In genomic region chr13:36116520-36117142, GRCm38 (mm10) we compare ENCODE assay signal across 8 mouse cellular contexts. TPM values are rescaled to one million over a fixed set of nuclear protein-coding genes. Genes with fewer than 3 reads are reported as not detected.
A peak's percentile ranks its signal among the peaks of the same experiment; 100 is the strongest.
DNase-seq lines count a peak whose midpoint lies in the region; ATAC-seq and TF ChIP-seq lines count a peak whose summit lies in the region.

No protein-coding gene starts in this region.

- 5% methylated on average over 21 of the region's 21 CpGs for WGBS in heart, postnatal 0 days
- WGBS in lung, adult 2 months: 9% methylated on average over 21 of the region's 21 CpGs

- no peak for TF ChIP-seq CTCF in CH12.LX (conservative IDR thresholded peaks at IDR 0.05 in 1 of 2, IDR thresholded peaks at IDR 0.05 in 1 of 2; ENCODE audit: low read depth in 2 of 2, low read length in 2 of 2)
- TF ChIP-seq CTCF in heart, postnatal 0 days (IDR thresholded peaks at IDR 0.05; ENCODE audit: low read depth): no peak
- TF ChIP-seq CTCF in layer of hippocampus, adult 2 months (conservative IDR thresholded peaks at IDR 0.05): no peak
- no peak for TF ChIP-seq CTCF in lung, adult 2 months (IDR thresholded peaks at IDR 0.05; ENCODE audit: insufficient read depth, low read length)

- DNase-seq in CH12.LX (ENCODE audit: extremely low read depth): peak; percentile 56
- peak; percentile 33 for DNase-seq in heart, postnatal 0 days (ENCODE audit: low spot score)
- DNase-seq in layer of hippocampus, adult 2 months (ENCODE audit: low spot score in 2 of 2): peak in 1 of 2 experiments; percentile 16
- DNase-seq in lung, adult 2 months: peak; percentile 54
- peak; percentile 20 for DNase-seq in ovary, adult 18-20 months (ENCODE audit: low spot score)
- DNase-seq in thymus, postnatal 0 days (ENCODE audit: low spot score): peak; percentile 27

- in situ Hi-C loops in CH12.LX (cut with MboI; ENCODE audit: low pct_ligation_motif_present, low pct_unique_long_range_greater_than_20kb, low sequenced_read_pairs): loop anchor here (10.0 kb wide), 1 partner anchor 92 kb away; no protein-coding TSS in a partner anchor

- TF ChIP-seq RAD21 in CH12.LX (IDR thresholded peaks at IDR 0.05; ENCODE audit: low read depth, low read length): no peak

- no peaks in the 10 kb centered on the region for H3K9me3 ChIP-seq in CH12.LX (replicated peaks; ENCODE audit: low read length)
- no peaks in the 10 kb centered on the region for H3K9me3 ChIP-seq in heart, postnatal 0 days (replicated peaks; ENCODE audit: control insufficient read depth, low read length)

- peak overlapping the region; percentile 59 to 91 (median 80) for H3K4me3 ChIP-seq in CH12.LX (replicated peaks in 1 of 3; ENCODE audit: low read depth in 2 of 3, low read length in 2 of 3, poor library complexity in 1 of 3)
- H3K4me3 ChIP-seq in brown adipose tissue, adult 24 weeks (ENCODE audit: insufficient read depth, low read depth, low read length): peak overlapping the region; percentile 73
- peak overlapping the region; percentile 90 for H3K4me3 ChIP-seq in heart, postnatal 0 days (ENCODE audit: low read depth, low read length)
- H3K4me3 ChIP-seq in layer of hippocampus, adult 2 months: peak overlapping the region; percentile 90
- H3K4me3 ChIP-seq in lung, adult 2 months (replicated peaks; ENCODE audit: extremely low read depth, low read depth, low read length): peak overlapping the region; percentile 85

- no peak for TF ChIP-seq POLR2A in CH12.LX (IDR thresholded peaks at IDR 0.05; ENCODE audit: low read depth, low read length)
- TF ChIP-seq POLR2A in lung, adult 2 months (IDR thresholded peaks at IDR 0.05; ENCODE audit: borderline replicate concordance, extremely low read depth, low read depth, low read length): no peak

- no peak overlapping the region for H3K27ac ChIP-seq in CH12.LX (ENCODE audit: insufficient read depth, low read depth)
- no peak overlapping the region for H3K27ac ChIP-seq in brown adipose tissue, adult 24 weeks (replicated peaks; ENCODE audit: low read depth, low read length)
- H3K27ac ChIP-seq in heart, postnatal 0 days (ENCODE audit: low read depth): peak overlapping the region; percentile 99
- peak overlapping the region; percentile 99 for H3K27ac ChIP-seq in layer of hippocampus, adult 2 months

- H3K9ac ChIP-seq in CH12.LX (ENCODE audit: insufficient read depth, low read depth): peak overlapping the region; percentile 80
- peak overlapping the region; percentile 81 for H3K9ac ChIP-seq in heart, postnatal 0 days (replicated peaks; ENCODE audit: low read depth, low read length)

- H3K4me1 ChIP-seq in CH12.LX (ENCODE audit: control insufficient read depth in 1 of 2, insufficient read depth in 2 of 2): peaks cover 8 to 61% of the 10 kb centered on the region in 2 experiments; a peak in 3 of 4 replicates
- H3K4me1 ChIP-seq in brown adipose tissue, adult 24 weeks (ENCODE audit: control insufficient read depth, insufficient read depth, insufficient read length, low read length): 0 out of 2 replicates have a peak, but pooled peaks cover 5% of the 10 kb centered on the region
- H3K4me1 ChIP-seq in heart, postnatal 0 days (ENCODE audit: control insufficient read depth, insufficient read depth): 0 out of 2 replicates have a peak, but pooled peaks cover 12% of the 10 kb centered on the region
- peaks cover 6% of the 10 kb centered on the region for H3K4me1 ChIP-seq in lung, adult 2 months (ENCODE audit: control insufficient read depth, insufficient read depth, low read length)

- peak; percentile 53 for ATAC-seq in erythroid progenitor cell, adult 5-6 weeks (replicated peaks; ENCODE audit: low FRiP score, poor library complexity, severe bottlenecking)
- ATAC-seq in heart, postnatal 0 days (ENCODE audit: insufficient read depth, low read depth): no peak; the same call in 1 of the 2 replicates

- H3K79me2 ChIP-seq in CH12.LX (replicated peaks; ENCODE audit: control insufficient read depth, extremely low read depth, insufficient read depth, poor library complexity, severe bottlenecking): peaks cover 15% of the 10 kb centered on the region

- H3K36me3 ChIP-seq in CH12.LX (replicated peaks in 1 of 2; ENCODE audit: control insufficient read depth in 1 of 2, insufficient read depth in 1 of 2, low read length in 1 of 2): peaks cover 0 to 6% of the 10 kb centered on the region in 2 experiments
- no peaks in the 10 kb centered on the region for H3K36me3 ChIP-seq in heart, postnatal 0 days (replicated peaks; ENCODE audit: control insufficient read depth, insufficient read depth, low read length)

- H3K27me3 ChIP-seq in CH12.LX (replicated peaks): no peaks in the 10 kb centered on the region
- H3K27me3 ChIP-seq in heart, postnatal 0 days (ENCODE audit: control insufficient read depth, insufficient read depth, low read length): no peaks in the 10 kb centered on the region

- dilution Hi-C loops in CH12.LX (cut with MboI; ENCODE audit: extremely low pct_ligation_motif_present, extremely low pct_unique_long_range_greater_than_20kb, low sequenced_read_pairs): no loop called here

- peak overlapping the region; percentile 92 for H3K4me2 ChIP-seq in CH12.LX (ENCODE audit: insufficient read depth, low read depth, poor library complexity, severe bottlenecking)
- H3K4me2 ChIP-seq in heart, postnatal 0 days (ENCODE audit: low read depth, low read length): peak overlapping the region; percentile 87

- no peak for TF ChIP-seq EP300 in CH12.LX (IDR thresholded peaks at IDR 0.05; ENCODE audit: low read length)
- no peak for TF ChIP-seq EP300 in heart, postnatal 0 days (IDR thresholded peaks at IDR 0.05; ENCODE audit: low read depth)

TF ChIP-seq in CH12.LX, 34 proteins besides CTCF, POLR2A, EP300 and RAD21 (continues in another document):
- TF ChIP-seq MXI1 (IDR thresholded peaks at IDR 0.05; ENCODE audit: low read depth, low read length) (peak; percentile 82), ZMIZ1 (IDR thresholded peaks at IDR 0.05; ENCODE audit: low read depth, low read length) (no peak), ZNF384 (IDR thresholded peaks at IDR 0.05; ENCODE audit: low read depth, low read length) (no peak), KAT2A (IDR thresholded peaks at IDR 0.05; ENCODE audit: insufficient replicate concordance, low read length) (no peak), MYC (IDR thresholded peaks at IDR 0.05; ENCODE audit: low read depth, low read length) (peak; percentile 69), NELFE (IDR thresholded peaks at IDR 0.05; ENCODE audit: low read depth, low read length) (no peak), CHD1 (IDR thresholded peaks at IDR 0.05; ENCODE audit: low read depth, low read length) (no peak), JUND (conservative IDR thresholded peaks at IDR 0.05; ENCODE audit: low read depth, low read length) (no peak), ELF1 (IDR thresholded peaks at IDR 0.05; ENCODE audit: low read depth, low read length) (no peak), MEF2A (IDR thresholded peaks at IDR 0.05; ENCODE audit: borderline replicate concordance, low read depth, low read length) (no peak), POLR2AphosphoS2 (IDR thresholded peaks at IDR 0.05; ENCODE audit: low read depth, low read length) (no peak), MAX (IDR thresholded peaks at IDR 0.05; ENCODE audit: low read length) (peak; percentile 66), PAX5 (IDR thresholded peaks at IDR 0.05; ENCODE audit: low read length) (no peak), HCFC1 (IDR thresholded peaks at IDR 0.05; ENCODE audit: low read depth, low read length) (no peak), ZC3H11A (IDR thresholded peaks at IDR 0.05; ENCODE audit: low read depth, low read length) (no peak), RCOR1 (conservative IDR thresholded peaks at IDR 0.05; ENCODE audit: low read depth, low read length) (no peak), TCF12 (IDR thresholded peaks at IDR 0.05; ENCODE audit: low read depth, low read length) (no peak), SMC3 (IDR thresholded peaks at IDR 0.05; ENCODE audit: low read depth, low read length) (no peak), USF2 (conservative IDR thresholded peaks at IDR 0.05; ENCODE audit: low read depth, low read length) (0 out of 2 replicates have a peak, but pooled peaks have one; percentile 13), NRF1 (IDR thresholded peaks at IDR 0.05; ENCODE audit: low read depth, low read length) (no peak), IRF4 (IDR thresholded peaks at IDR 0.05; ENCODE audit: low read depth, low read length) (no peak), UBTF (IDR thresholded peaks at IDR 0.05; ENCODE audit: low read depth, low read length) (no peak), E2F4 (IDR thresholded peaks at IDR 0.05; ENCODE audit: insufficient replicate concordance, low read depth, low read length) (no peak)

RNA-seq across cellular contexts. Expression of gene Fars2, which starts 0.6 kb away (rescaled TPM):
- 36.9 and 46.4 TPM in 2 replicates for total RNA-seq in CH12.LX (2012; rRNA removed)
- 29.8 and 30.2 TPM in 2 replicates for total RNA-seq in CH12.LX (2014; rRNA removed)
- polyA plus RNA-seq in CH12.LX (2012; ENCODE audit: insufficient read length, low read depth): 38.3 and 47.7 TPM in 2 replicates
- 91.4 and 117 TPM in 2 replicates for polyA plus RNA-seq in brown adipose tissue, adult 24 weeks (2012; ENCODE audit: insufficient read depth, insufficient read length, missing spikeins)
- total RNA-seq in erythroid progenitor cell, adult 5-6 weeks (2015; ENCODE audit: low replicate concordance): 21.3 and 23.5 TPM in 2 replicates
- 35.8 and 44.8 TPM in 2 replicates for total RNA-seq in erythroid progenitor cell, adult 5-6 weeks (2017; ENCODE audit: low replicate concordance)
- 54.8 and 96.9 TPM in 2 replicates for total RNA-seq in heart, postnatal 0 days (2014; rRNA removed; ENCODE audit: low replicate concordance)
- 77.0 and 78.9 TPM in 2 replicates for polyA plus RNA-seq in heart, postnatal 0 days (2015; fragmentation: Nextera tagmentation; extraction: Ambion mirVana)
- 10 to 100 TPM; 33.7 to 42.4 TPM for total RNA-seq in layer of hippocampus, adult 2 months (2021)
- 25.1 and 34.9 TPM in 2 replicates for polyA plus RNA-seq in lung, adult 2 months (2012; rRNA removed)
- 38.1 and 43.7 TPM in 2 replicates for polyA plus RNA-seq in thymus, postnatal 0 days (2015; fragmentation: Nextera tagmentation; extraction: Ambion mirVana)

RNA-seq across cellular contexts. Expression of gene Lyrm4, which starts 0.7 kb away (rescaled TPM):
- total RNA-seq in CH12.LX (2012; rRNA removed) (10.9 and 12.2 TPM in 2 replicates), CH12.LX (2014; rRNA removed) (27.0 and 28.8 TPM in 2 replicates)
- 24.1 and 26.3 TPM in 2 replicates for polyA plus RNA-seq in CH12.LX (2012; ENCODE audit: insufficient read length, low read depth)
- polyA plus RNA-seq in brown adipose tissue, adult 24 weeks (2012; ENCODE audit: insufficient read depth, insufficient read length, missing spikeins): 11.9 and 13.9 TPM in 2 replicates
- total RNA-seq in erythroid progenitor cell, adult 5-6 weeks (2015; ENCODE audit: low replicate concordance): 8.8 and 9.4 TPM in 2 replicates
- 2.4 and 9.2 TPM in 2 replicates for total RNA-seq in erythroid progenitor cell, adult 5-6 weeks (2017; ENCODE audit: low replicate concordance)
- total RNA-seq in heart, postnatal 0 days (2014; rRNA removed; ENCODE audit: low replicate concordance): 7.7 and 10.9 TPM in 2 replicates
- polyA plus RNA-seq in heart, postnatal 0 days (2015; fragmentation: Nextera tagmentation; extraction: Ambion mirVana): 29.9 and 34.6 TPM in 2 replicates
- total RNA-seq in layer of hippocampus, adult 2 months (2021): 10 to 100 TPM; 19.6 to 20.2 TPM
- 4.5 and 5.2 TPM in 2 replicates for polyA plus RNA-seq in lung, adult 2 months (2012; rRNA removed)
- 23.5 and 25.1 TPM in 2 replicates for polyA plus RNA-seq in thymus, postnatal 0 days (2015; fragmentation: Nextera tagmentation; extraction: Ambion mirVana)

Comparison
In these comparisons a context has a peak if more than half of its experiments do, and no peak if none do; other contexts are left out.
1. H3K27ac ChIP-seq: peak in heart, postnatal 0 days (single experiment) and layer of hippocampus, adult 2 months (single experiment); none in CH12.LX (single experiment) and brown adipose tissue, adult 24 weeks (single experiment).
2. Peak in every context shown above with its lines, with median percentiles within 50 percentile points of each other: H3K4me3 ChIP-seq.